Mouse (Mus musculus): ENCODE measurements around the gene Agbl1. TPM values are rescaled to one million over a fixed set of nuclear protein-coding genes. Genes with fewer than 3 reads are reported as not detected.

Agbl1 gene
- total and polyA plus RNA-seq, 3 experiments = not detected

GRCm38 (mm10) chr7:76941531-76941930 lies 711.8 kb downstream of the Agbl1 start:
- peak; percentile 40 for DNase-seq (ENCODE audit: extremely low read depth)
- TF ChIP-seq RAD21 (IDR thresholded peaks at IDR 0.05; ENCODE audit: low read depth, low read length) (peak; percentile 62), SMC3 (IDR thresholded peaks at IDR 0.05; ENCODE audit: low read depth, low read length) (peak; percentile 71), MAZ (IDR thresholded peaks at IDR 0.05; ENCODE audit: low read depth, low read length) (no peak), CTCF (conservative IDR thresholded peaks at IDR 0.05 in 1 of 2, IDR thresholded peaks at IDR 0.05 in 1 of 2; ENCODE audit: low read depth in 2 of 2, low read length in 2 of 2) (peak; percentile 36 to 75; a peak in 3 of 4 replicates)
- in situ Hi-C loops (cut with MboI; ENCODE audit: low pct_ligation_motif_present, low pct_unique_long_range_greater_than_20kb, low sequenced_read_pairs) = loop anchor here (10.0 to 25.0 kb wide), 2 partner anchors 557 to 1029 kb away; no protein-coding TSS in a partner anchor

GRCm38 (mm10) chr7:76971334-76971733 lies 741.6 kb downstream of the Agbl1 start:
- Histone ChIP-seq H3K4me2 (ENCODE audit: insufficient read depth, low read depth, poor library complexity, severe bottlenecking) (no peak overlapping the region), H3K4me3 (replicated peaks in 1 of 3; ENCODE audit: low read depth in 2 of 3, low read length in 2 of 3, poor library complexity in 1 of 3) (no peak overlapping the region), H3K9me3 (replicated peaks; ENCODE audit: low read length) (no peaks in the 10 kb centered on the region), H3K27me3 (replicated peaks) (peaks cover 12% of the 10 kb centered on the region), H3K79me2 (replicated peaks; ENCODE audit: control insufficient read depth, extremely low read depth, insufficient read depth, poor library complexity, severe bottlenecking) (no peaks in the 10 kb centered on the region), H3K9ac (ENCODE audit: insufficient read depth, low read depth) (no peak overlapping the region), H3K4me1 (ENCODE audit: control insufficient read depth in 1 of 2, insufficient read depth in 2 of 2) (no peaks in the 10 kb centered on the region), H3K36me3 (replicated peaks in 1 of 2; ENCODE audit: control insufficient read depth in 1 of 2, insufficient read depth in 1 of 2, low read length in 1 of 2) (no peaks in the 10 kb centered on the region), H3K27ac (ENCODE audit: insufficient read depth, low read depth) (no peak overlapping the region)
- dilution Hi-C loops (cut with MboI; ENCODE audit: extremely low pct_ligation_motif_present, extremely low pct_unique_long_range_greater_than_20kb, low sequenced_read_pairs) (no loop called here), in situ Hi-C loops (cut with MboI; ENCODE audit: low pct_ligation_motif_present, low pct_unique_long_range_greater_than_20kb, low sequenced_read_pairs) (no loop called here)
- peak; percentile 57 for TF ChIP-seq RAD21 (IDR thresholded peaks at IDR 0.05; ENCODE audit: low read depth, low read length)
- TF ChIP-seq ELF1 (IDR thresholded peaks at IDR 0.05; ENCODE audit: low read depth, low read length) = no peak
- no peak for TF ChIP-seq E2F4 (IDR thresholded peaks at IDR 0.05; ENCODE audit: insufficient replicate concordance, low read depth, low read length)
- no peak for TF ChIP-seq PAX5 (IDR thresholded peaks at IDR 0.05; ENCODE audit: low read length)
- TF ChIP-seq CTCF (conservative IDR thresholded peaks at IDR 0.05 in 1 of 2, IDR thresholded peaks at IDR 0.05 in 1 of 2; ENCODE audit: low read depth in 2 of 2, low read length in 2 of 2) = peak; percentile 63 to 79
- peak; percentile 28; the same call in 1 of the 2 replicates for TF ChIP-seq SMC3 (IDR thresholded peaks at IDR 0.05; ENCODE audit: low read depth, low read length)
- DNase-seq (ENCODE audit: extremely low read depth) = peak; percentile 24

More at GRCm38 (mm10) chr7:76941531-76941930, 711.8 kb downstream of the Agbl1 start:
- Histone ChIP-seq H3K4me1 (ENCODE audit: control insufficient read depth in 1 of 2, insufficient read depth in 2 of 2) (no peaks in the 10 kb centered on the region), H3K9me3 (replicated peaks; ENCODE audit: low read length) (no peaks in the 10 kb centered on the region), H3K79me2 (replicated peaks; ENCODE audit: control insufficient read depth, extremely low read depth, insufficient read depth, poor library complexity, severe bottlenecking) (no peaks in the 10 kb centered on the region), H3K4me3 (replicated peaks in 1 of 3; ENCODE audit: low read depth in 2 of 3, low read length in 2 of 3, poor library complexity in 1 of 3) (no peak overlapping the region), H3K27ac (ENCODE audit: insufficient read depth, low read depth) (no peak overlapping the region), H3K36me3 (replicated peaks in 1 of 2; ENCODE audit: control insufficient read depth in 1 of 2, insufficient read depth in 1 of 2, low read length in 1 of 2) (no peaks in the 10 kb centered on the region), H3K27me3 (replicated peaks) (no peaks in the 10 kb centered on the region), H3K9ac (ENCODE audit: insufficient read depth, low read depth) (no peak overlapping the region), H3K4me2 (ENCODE audit: insufficient read depth, low read depth, poor library complexity, severe bottlenecking) (no peak overlapping the region)
- dilution Hi-C loops (cut with MboI; ENCODE audit: extremely low pct_ligation_motif_present, extremely low pct_unique_long_range_greater_than_20kb, low sequenced_read_pairs) = no loop called here

GRCm38 (mm10) chr7:77009571-77009970 lies 779.9 kb downstream of the Agbl1 start:
- no peaks in the 10 kb centered on the region for H3K9me3 ChIP-seq (replicated peaks; ENCODE audit: low read length)
- DNase-seq (ENCODE audit: extremely low read depth) = no peak

More at GRCm38 (mm10) chr7:77009571-77009970, 779.9 kb downstream of the Agbl1 start:
- H3K9ac ChIP-seq (ENCODE audit: insufficient read depth, low read depth) = no peak overlapping the region
- no peaks in the 10 kb centered on the region for H3K36me3 ChIP-seq (replicated peaks in 1 of 2; ENCODE audit: control insufficient read depth in 1 of 2, insufficient read depth in 1 of 2, low read length in 1 of 2)
- no peak overlapping the region for H3K27ac ChIP-seq (ENCODE audit: insufficient read depth, low read depth)
- no peak for TF ChIP-seq MAZ (IDR thresholded peaks at IDR 0.05; ENCODE audit: low read depth, low read length)
- no peak for TF ChIP-seq MEF2A (IDR thresholded peaks at IDR 0.05; ENCODE audit: borderline replicate concordance, low read depth, low read length)
- TF ChIP-seq ZNF384 (IDR thresholded peaks at IDR 0.05; ENCODE audit: low read depth, low read length) = no peak
- TF ChIP-seq UBTF (IDR thresholded peaks at IDR 0.05; ENCODE audit: low read depth, low read length) = no peak
- no peak for TF ChIP-seq E2F4 (IDR thresholded peaks at IDR 0.05; ENCODE audit: insufficient replicate concordance, low read depth, low read length)
- TF ChIP-seq MXI1 (IDR thresholded peaks at IDR 0.05; ENCODE audit: low read depth, low read length) = no peak
- TF ChIP-seq BHLHE40 (IDR thresholded peaks at IDR 0.05; ENCODE audit: low read depth, low read length) = no peak
- no peak for TF ChIP-seq HCFC1 (IDR thresholded peaks at IDR 0.05; ENCODE audit: low read depth, low read length)
- TF ChIP-seq MAFK (IDR thresholded peaks at IDR 0.05; ENCODE audit: insufficient replicate concordance, low read length) = no peak
- TF ChIP-seq GABPA (IDR thresholded peaks at IDR 0.05; ENCODE audit: insufficient replicate concordance, low read depth, low read length) = no peak
- in situ Hi-C loops (cut with MboI; ENCODE audit: low pct_ligation_motif_present, low pct_unique_long_range_greater_than_20kb, low sequenced_read_pairs) = no loop called here
- dilution Hi-C loops (cut with MboI; ENCODE audit: extremely low pct_ligation_motif_present, extremely low pct_unique_long_range_greater_than_20kb, low sequenced_read_pairs) = no loop called here
- H3K4me1 ChIP-seq (ENCODE audit: control insufficient read depth in 1 of 2, insufficient read depth in 2 of 2) = no peaks in the 10 kb centered on the region
- H3K4me2 ChIP-seq (ENCODE audit: insufficient read depth, low read depth, poor library complexity, severe bottlenecking) = no peak overlapping the region
- no peaks in the 10 kb centered on the region for H3K27me3 ChIP-seq (replicated peaks)
- H3K79me2 ChIP-seq (replicated peaks; ENCODE audit: control insufficient read depth, extremely low read depth, insufficient read depth, poor library complexity, severe bottlenecking) = no peaks in the 10 kb centered on the region
- H3K4me3 ChIP-seq (replicated peaks in 1 of 3; ENCODE audit: low read depth in 2 of 3, low read length in 2 of 3, poor library complexity in 1 of 3) = no peak overlapping the region

All from CH12.LX (cell line).